Mouse (Mus musculus) kidney, adult 2 months (tissue): ENCODE data around the gene Nwd1. TPM values are rescaled to one million over a fixed set of nuclear protein-coding genes. Genes with fewer than 3 reads are reported as not detected.

Source experiments
- DNase-seq: peaks from one replicate; pipeline ENCODE4 v3.0.0; 2021
- H3K27ac ChIP-seq: fragments of 200-500 bp; 2 replicates; pipeline ENCODE4 v1.5.1; 2012; ENCODE audit warnings: low read depth, low read length, control low read depth, inconsistent platforms; ENCODE audit not compliant: insufficient read depth
- H3K27me3 ChIP-seq: fragments of 200-500 bp; replicated peaks from 2 replicates; pipeline ENCODE4 v1.6.1; 2012; ENCODE audit warnings: mild to moderate bottlenecking, moderate library complexity, low read length, inconsistent platforms; ENCODE audit not compliant: control insufficient read depth, insufficient read depth
- H3K36me3 ChIP-seq: fragments of 200-500 bp; 2 replicates; pipeline ENCODE4 v1.6.1; 2012; ENCODE audit warnings: mild to moderate bottlenecking, moderate library complexity, low read length, inconsistent platforms; ENCODE audit not compliant: control insufficient read depth, insufficient read depth
- H3K4me1 ChIP-seq: fragments of 200-500 bp; 2 replicates; pipeline ENCODE4 v1.6.1; 2011; ENCODE audit warnings: low read length; ENCODE audit not compliant: control insufficient read depth, insufficient read depth
- H3K4me3 ChIP-seq: fragments of 200-500 bp; 2 replicates; pipeline ENCODE4 v1.5.1; 2011; ENCODE audit warnings: mild to moderate bottlenecking, low read depth, low read length, control low read depth; ENCODE audit not compliant: insufficient read depth
- CTCF ChIP-seq: fragments of 200-500 bp; conservative IDR thresholded peaks from 2 replicates; pipeline ENCODE4 v1.5.1; 2011; ENCODE audit warnings: low read depth, mild to moderate bottlenecking, control low read depth, low read length, moderate library complexity, mixed read lengths; ENCODE audit not compliant: insufficient read depth, insufficient read length
- POLR2A ChIP-seq: fragments of 200-500 bp; IDR thresholded peaks from one replicate; pipeline ENCODE4 v1.6.1; 2011; ENCODE audit warnings: low read depth, low read length, control low read depth
- WGBS: fragments of 180-500 bp; shearing (Covaris S2); methylation state at CpG from one replicate; pipeline ENCODE4 v1.1.7; 2018; 5-methylcytosine and 5-hydroxymethylcytosine counted together
- polyA plus RNA-seq: library from polyadenylated mRNA; depleted of rRNA; stranded (reverse); fragments of >200 nt; gene quantifications from 2 replicates; pipeline ENCODE4 v1.2.3, GENCODE M21; 2012; rRNA removed

The Nwd1 gene
- 0.03 and 0.08 TPM in 2 replicates for polyA plus RNA-seq

GRCm38 (mm10) chr8:72646060-72646767 lies at the start of gene Nwd1:
Gene Nwd1, plus strand, starts transcription at chr8:72646711.
- H3K27ac ChIP-seq, result no peak within 1 kb of the TSS
- DNase-seq, result peak; percentile 59
- 36% methylated on average over 11 of the region's 11 CpGs for WGBS
- TF ChIP-seq POLR2A, result no peak
- no peak for TF ChIP-seq CTCF
- no peaks in the 10 kb centered on the region for H3K4me1 ChIP-seq
- H3K36me3 ChIP-seq, result no peaks in the 10 kb centered on the region
- H3K4me3 ChIP-seq, result no peak within 1 kb of the TSS
- no peaks in the 10 kb centered on the region for H3K27me3 ChIP-seq

- TF ChIP-seq POLR2A, result no peak
- no peak for TF ChIP-seq CTCF
- Histone ChIP-seq H3K36me3 (no peaks in the 10 kb centered on the region), H3K27me3 (no peaks in the 10 kb centered on the region), H3K4me3 (no peak overlapping the region), H3K4me1 (no peaks in the 10 kb centered on the region), H3K27ac (no peak overlapping the region)
- WGBS, result 82% methylated on average over 1 of the region's 1 CpGs
- DNase-seq, result no peak
Observed at GRCm38 (mm10) chr8:72642885-72643284, 3.6 kb upstream of the Nwd1 start.

GRCm38 (mm10) chr8:72644601-72645000 lies 1.9 kb upstream of the Nwd1 start:
- DNase-seq, result no peak
- TF ChIP-seq POLR2A (no peak), CTCF (peak; percentile 51)
- 71% methylated on average over 4 of the region's 4 CpGs for WGBS
- Histone ChIP-seq H3K36me3 (no peaks in the 10 kb centered on the region), H3K27me3 (no peaks in the 10 kb centered on the region), H3K4me3 (no peak overlapping the region), H3K27ac (no peak overlapping the region), H3K4me1 (no peaks in the 10 kb centered on the region)

- DNase-seq, result no peak
- no peaks in the 10 kb centered on the region for H3K4me1 ChIP-seq
- no peaks in the 10 kb centered on the region for H3K27me3 ChIP-seq
- no peaks in the 10 kb centered on the region for H3K36me3 ChIP-seq
- WGBS, result 79% methylated on average over 5 of the region's 5 CpGs
- no peak overlapping the region for H3K27ac ChIP-seq
- no peak overlapping the region for H3K4me3 ChIP-seq
- TF ChIP-seq CTCF (no peak), POLR2A (no peak)
Observed at GRCm38 (mm10) chr8:72646768-72647143, 245 bp downstream of the Nwd1 start.

- 96% methylated on average over 2 of the region's 2 CpGs for WGBS
Observed at GRCm38 (mm10) chr8:72650697-72651096, 4.2 kb downstream of the Nwd1 start.

GRCm38 (mm10) chr8:72654565-72655521 lies 8.3 kb downstream of the Nwd1 start:
- TF ChIP-seq CTCF (no peak), POLR2A (no peak)
- no peak overlapping the region for H3K4me3 ChIP-seq
- no peaks in the 10 kb centered on the region for H3K4me1 ChIP-seq
- H3K36me3 ChIP-seq, result no peaks in the 10 kb centered on the region
- H3K27ac ChIP-seq, result no peak overlapping the region
- WGBS, result 27% methylated on average over 13 of the region's 13 CpGs
- peak; percentile 6 for DNase-seq
- H3K27me3 ChIP-seq, result no peaks in the 10 kb centered on the region

More at GRCm38 (mm10) chr8:72650697-72651096, 4.2 kb downstream of the Nwd1 start:
- H3K36me3 ChIP-seq, result no peaks in the 10 kb centered on the region
- H3K4me1 ChIP-seq, result no peaks in the 10 kb centered on the region
- TF ChIP-seq CTCF (no peak), POLR2A (no peak)
- H3K27ac ChIP-seq, result no peak overlapping the region
- DNase-seq, result no peak
- H3K4me3 ChIP-seq, result no peak overlapping the region
- no peaks in the 10 kb centered on the region for H3K27me3 ChIP-seq

- DNase-seq, result no peak
- no peaks in the 10 kb centered on the region for H3K36me3 ChIP-seq
- no peak overlapping the region for H3K4me3 ChIP-seq
- no peak overlapping the region for H3K27ac ChIP-seq
- TF ChIP-seq POLR2A (no peak), CTCF (no peak)
- no peaks in the 10 kb centered on the region for H3K27me3 ChIP-seq
- WGBS, result 66% methylated on average over 3 of the region's 3 CpGs
- H3K4me1 ChIP-seq, result no peaks in the 10 kb centered on the region
Observed at GRCm38 (mm10) chr8:72655522-72655912, 9.0 kb downstream of the Nwd1 start.
